Mouse (Mus musculus) layer of hippocampus, postnatal 14 days (tissue): ENCODE measurements around the gene Clasrp. TPM values are rescaled to one million over a fixed set of nuclear protein-coding genes. Genes with fewer than 3 reads are reported as not detected.

ENCODE experiments used
- DNase-seq, 2 experiments: peaks; one replicate each; pipeline ENCODE4 v3.0.0; 2021 to 2022; ENCODE audit warnings: low spot score in 2 of 2, mixed read lengths in 1 of 2
- total RNA-seq, 2 experiments: library from RNA; stranded (reverse); gene quantifications; 2 replicates each; pipeline ENCODE4 v1.2.3; 2021

The Clasrp gene
- total RNA-seq, 2 experiments from 2014 or later, result 85.8 to 95.0 TPM

DNA sequence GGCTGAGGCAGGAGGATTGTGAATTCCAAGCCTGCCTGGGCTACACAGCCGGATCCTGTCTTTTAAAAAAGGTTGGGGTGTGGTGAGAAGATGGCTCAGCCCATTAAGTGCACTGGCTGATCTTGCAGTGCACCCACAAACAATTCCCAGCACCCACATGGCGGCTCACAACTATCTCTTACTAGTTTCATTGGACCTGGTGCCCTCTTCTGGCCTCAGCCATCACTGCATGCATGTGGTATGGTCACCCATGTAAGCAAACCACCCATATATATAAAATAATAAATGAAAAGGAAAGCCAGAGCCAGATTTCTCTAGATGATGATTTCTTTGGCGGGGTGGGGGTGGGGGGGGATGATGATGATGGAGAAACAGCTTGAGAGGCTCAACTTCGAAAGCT lies 39.8 kb downstream of the Clasrp start:
- no peak for DNase-seq

DNA sequence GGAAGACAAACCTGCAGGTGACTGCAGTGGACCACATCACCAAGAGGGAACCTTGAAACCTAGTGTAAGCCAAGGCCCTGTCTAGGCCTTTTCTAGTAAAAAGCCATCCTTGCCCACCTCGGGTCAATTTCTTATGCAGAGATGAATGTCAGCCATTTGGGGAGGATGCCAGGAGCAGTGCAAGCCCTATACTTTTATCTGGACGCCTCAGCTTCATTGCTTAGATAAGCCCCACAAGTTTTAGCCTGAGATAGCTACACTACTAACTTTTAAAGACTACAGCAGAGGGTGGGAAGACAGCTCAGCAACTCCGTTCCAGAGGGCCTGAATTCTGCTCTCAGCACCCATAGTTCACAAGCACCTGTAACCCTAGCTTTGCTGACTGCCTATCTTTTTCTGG lies 40.4 kb downstream of the Clasrp start:
- DNase-seq, result no peak

DNA sequence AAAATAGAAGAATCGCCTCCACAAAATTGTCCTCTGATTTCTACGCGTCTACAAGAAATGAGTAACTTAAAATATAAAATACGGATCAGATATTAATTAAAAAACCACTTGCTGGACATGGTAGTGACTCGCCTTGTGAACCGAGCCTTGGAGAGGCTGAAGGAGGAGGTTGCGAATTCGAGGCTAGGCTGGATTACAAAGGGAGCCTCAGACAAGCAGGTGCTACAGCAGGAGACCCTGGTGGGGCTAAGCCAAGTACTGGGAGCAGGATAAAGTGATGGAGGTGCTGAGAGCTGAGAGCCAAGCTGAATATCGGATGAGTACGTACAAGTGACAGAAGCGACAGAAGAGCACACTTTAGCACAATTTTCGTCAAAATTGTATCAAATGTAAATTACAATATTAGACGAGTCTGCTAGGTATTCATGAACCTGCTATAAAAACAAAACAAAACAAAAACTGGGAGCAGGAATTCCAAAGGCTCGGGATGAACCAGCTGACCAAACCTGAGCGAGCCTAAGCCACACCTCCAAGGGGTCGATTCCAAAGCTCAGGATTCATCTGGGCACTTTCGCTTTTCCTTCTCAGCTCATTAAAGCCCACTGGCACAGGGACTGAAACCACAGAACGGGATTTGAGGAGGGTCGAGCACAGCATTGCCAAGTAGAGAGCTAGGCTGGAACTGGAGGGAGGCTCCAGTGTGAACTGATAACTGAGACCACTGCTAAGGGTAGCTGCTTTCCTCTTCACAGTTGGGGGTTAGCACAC lies 41.5 kb downstream of the Clasrp start, which contains the start of gene Ppp1r37:
Gene Ppp1r37, minus strand, starts transcription at position 434 of the 768 bp plus-strand sequence.
- peak in 1 of 2 experiments; percentile 38 for DNase-seq

DNA sequence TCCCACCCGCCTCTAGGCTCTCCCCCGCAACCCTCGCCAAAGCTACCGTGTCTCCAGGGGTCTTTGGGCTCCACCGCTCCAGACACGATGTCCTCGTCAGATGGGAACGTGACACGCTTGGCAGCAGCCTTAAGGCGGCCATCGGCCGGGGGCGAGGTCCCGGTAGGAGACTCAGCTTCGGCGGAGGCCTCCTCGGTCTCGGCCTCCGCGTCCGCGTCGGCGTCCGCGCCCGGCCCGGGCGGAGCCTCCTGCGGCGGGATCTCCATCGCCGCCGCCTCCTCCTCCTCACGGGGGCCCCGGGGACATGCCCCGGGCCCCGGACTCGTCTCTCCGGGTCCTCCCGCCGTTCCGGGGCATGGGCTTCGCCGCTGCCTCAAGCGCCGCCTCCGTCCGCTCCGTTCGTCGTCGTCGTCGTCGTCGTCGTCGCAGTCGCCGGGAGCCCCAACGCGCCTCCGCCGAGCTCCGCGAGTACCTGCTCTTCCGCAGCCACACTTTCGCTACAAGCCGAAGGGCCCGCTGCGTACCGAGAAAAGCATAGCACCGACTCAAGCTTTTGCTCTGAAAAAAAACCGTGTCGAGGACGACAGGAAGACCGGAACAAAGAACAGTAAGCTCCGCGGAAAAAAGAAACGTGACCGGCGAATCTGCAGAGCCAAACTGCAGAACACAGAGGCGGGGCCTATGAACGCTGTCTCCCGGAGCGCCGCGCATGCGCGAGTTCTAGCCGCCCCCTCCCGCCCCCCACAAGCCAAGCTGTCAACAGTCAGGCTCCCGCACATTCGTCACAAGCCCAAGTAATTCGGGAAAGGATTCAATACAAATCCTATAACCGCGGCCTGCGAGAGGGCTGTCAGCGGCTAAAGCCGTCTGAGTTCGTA lies 42.3 kb downstream of the Clasrp start:
- DNase-seq, result peak; percentile 91 to 94

DNA sequence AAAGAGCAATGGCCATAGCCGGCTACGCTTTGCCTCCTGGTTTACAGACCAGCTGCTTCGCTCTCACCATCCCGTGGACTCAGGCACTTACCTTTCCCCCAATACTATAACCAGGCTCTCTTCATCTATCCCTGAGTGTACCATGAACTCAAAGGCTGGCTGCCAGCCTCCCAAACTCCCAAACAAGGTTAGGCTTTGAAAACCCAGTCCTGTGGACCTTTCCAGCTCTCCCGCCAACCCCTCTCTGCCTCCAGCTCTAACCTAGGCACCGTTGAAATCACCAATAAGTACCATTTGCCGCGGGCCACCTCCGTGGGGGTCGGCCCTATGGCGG lies 42.9 kb downstream of the Clasrp start:
- no peak for DNase-seq

DNA sequence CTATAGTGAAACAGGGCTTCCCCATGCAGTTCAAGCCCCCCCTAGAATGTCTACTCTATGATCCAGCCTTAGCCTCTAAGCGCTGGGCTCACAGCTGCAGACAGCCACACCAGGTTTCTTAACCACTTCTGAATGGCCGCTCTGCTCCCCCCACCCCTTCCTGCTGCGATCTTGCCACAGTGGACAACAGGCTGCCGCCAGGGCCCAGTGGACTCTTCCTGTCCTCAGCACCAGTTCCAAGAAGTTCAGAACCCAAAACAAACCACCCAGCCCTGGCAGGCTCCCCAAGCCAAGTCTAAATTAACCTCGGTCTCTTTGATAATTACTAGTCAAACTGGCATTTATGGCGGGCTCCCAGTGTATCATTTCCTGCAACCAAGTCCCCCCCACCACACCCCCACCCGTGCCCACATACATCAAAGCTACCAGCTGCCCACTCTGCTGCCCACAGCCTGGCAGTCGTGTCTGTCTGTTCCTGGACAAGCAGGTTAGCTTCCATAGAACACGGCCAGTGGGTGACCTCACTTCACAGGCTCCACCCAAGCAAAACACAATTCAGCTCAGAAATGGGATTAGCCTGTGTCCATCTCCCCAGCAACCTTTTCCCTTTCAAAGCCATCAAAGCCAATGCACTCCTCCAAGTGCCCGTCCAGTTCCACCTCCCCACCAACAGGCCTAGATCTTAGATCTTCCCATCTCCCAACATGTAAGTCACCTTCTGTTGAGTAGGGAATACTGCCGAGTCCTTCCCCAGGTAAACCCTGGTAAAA lies 43.6 kb downstream of the Clasrp start:
- no peak for DNase-seq

DNA sequence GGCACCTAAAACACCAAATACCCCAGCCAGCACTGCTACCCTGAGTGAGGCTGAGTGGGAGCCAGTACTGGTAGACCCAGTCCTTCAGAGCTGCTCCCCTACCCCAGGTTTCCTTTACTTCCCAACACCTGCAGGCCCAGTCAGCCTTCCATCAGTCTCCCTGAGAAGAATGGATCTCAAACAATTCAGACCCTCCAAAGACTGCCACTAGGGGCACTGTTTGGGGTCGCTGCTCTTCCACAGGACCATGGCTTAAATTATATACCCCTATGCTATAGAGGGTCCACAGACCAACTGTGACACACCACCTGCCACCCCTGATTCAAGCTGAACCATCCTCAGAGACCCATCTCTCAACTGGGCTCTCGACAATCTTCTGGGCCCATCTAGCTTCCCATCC lies 45.3 kb downstream of the Clasrp start:
- no peak for DNase-seq

DNA sequence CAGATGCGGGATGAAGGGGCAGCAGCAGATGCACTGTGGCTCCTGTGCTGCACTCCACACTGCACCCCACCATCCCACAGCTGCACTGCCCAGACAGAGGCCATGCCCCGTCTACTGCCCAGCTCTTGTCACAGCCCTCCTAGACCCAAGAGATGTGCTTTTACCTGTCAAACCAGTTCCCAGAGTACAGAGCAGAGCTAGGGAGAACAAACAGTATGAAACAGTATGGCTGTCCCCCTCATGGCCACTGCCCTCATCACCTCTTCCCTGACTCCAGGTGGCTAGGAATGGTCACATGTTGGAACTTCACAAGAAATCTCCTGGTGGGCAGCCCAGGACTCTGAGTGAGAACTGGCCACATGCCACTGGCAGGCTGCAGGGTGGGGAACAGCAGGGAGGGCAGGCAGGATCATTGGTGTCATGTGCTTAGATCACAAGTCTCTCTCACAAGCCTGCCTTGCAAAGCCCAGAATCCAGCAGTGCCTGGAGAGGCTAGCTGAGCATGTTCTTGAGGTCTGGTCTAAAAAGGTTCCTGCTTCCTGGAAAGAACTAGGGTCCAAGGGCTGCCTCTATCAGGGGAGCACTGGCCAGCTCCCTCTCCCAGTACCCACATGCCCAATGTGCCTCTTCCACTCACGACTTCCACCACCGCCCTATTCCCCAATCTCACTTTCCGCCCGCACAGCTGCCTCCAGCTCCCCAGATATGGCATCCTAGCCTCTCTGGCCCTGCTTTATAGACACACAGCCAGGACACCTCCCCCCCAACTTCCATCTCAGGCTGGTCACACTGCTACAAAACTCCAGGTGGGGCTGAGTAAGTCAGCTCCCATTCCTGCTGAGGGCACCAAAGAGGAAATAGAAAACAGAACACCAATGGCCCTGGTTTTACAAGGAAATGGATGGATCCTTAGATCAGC lies 46.0 kb downstream of the Clasrp start:
- DNase-seq, result no peak

DNA sequence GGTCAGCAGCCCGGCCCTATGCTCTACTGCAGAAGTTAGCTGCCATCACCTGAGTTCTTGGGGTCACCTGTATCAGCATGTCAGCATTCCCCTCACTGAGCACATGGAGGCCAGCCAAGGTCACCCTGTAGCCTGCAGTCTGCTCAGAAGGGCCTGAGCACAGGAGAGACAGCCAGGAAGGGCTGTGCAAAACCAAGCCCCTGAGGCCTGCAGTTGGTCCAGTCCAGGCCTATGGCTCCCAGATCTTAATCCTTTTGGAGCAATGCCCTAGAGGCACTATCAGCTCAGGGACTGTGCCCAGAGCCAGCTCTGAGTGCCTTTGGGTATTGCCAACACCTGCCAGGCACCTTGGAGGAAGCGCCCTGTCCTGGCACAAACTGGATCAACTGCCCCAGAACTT lies 47.2 kb downstream of the Clasrp start:
- no peak for DNase-seq

DNA sequence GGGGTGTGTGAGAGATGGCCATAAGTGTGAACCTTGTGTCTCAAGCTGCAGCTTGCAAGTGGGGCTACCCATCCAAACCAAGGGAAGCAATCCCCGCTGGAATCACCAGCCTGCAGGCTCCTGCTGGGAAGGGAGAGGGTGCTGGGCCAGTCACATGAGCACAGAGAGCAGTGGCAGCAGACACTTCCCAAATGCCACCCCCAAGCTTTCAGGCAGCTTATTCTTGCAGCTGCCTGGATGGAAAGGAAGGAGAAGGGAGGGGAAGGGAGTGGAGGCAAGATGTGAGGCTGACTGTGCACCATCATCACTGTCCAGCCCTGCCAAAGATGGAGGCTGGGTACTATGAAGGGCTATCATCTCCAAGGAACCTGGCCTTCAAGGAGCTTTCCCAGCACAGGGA lies 50.1 kb downstream of the Clasrp start:
- DNase-seq, result peak; percentile 40 to 57

DNA sequence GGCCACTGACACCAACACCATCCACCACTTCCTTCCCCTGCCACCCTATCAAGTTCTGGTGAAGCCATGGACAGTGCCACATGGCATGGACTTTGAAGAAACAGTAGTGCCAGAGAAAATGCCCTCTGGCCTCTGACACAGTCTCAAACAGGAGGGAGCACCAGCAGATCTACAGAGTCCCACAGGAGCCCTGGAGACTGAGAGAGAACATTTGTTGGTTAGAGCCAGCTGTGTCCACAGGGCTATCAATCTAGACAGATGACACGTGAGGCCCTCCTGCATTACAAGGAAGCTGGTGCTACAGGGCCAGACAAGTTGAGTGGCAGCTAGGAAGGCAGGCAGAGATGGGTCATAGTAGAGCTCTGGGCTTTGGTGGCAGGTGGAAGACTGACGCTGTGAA lies 51.8 kb downstream of the Clasrp start:
- DNase-seq, result no peak

DNA sequence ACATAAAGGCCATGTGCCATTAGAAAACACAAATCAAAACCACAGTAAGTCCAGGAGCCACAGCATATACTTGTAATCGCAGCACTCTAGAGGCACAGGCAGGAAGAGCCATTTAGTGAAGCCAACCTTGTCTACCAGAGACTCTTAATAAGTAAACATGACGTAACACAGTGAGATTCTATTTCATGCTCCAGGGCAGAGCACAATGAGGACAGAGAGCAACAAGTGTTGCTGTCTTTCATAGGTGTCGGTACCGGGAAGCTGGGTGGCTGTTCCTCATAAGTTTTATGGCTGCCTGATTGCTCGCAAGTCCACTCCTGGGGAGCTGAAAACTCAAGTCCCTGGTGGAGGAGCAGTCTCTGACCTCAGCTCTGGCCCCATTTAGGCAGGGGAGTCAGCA lies 52.7 kb downstream of the Clasrp start:
- DNase-seq, result no peak

DNA sequence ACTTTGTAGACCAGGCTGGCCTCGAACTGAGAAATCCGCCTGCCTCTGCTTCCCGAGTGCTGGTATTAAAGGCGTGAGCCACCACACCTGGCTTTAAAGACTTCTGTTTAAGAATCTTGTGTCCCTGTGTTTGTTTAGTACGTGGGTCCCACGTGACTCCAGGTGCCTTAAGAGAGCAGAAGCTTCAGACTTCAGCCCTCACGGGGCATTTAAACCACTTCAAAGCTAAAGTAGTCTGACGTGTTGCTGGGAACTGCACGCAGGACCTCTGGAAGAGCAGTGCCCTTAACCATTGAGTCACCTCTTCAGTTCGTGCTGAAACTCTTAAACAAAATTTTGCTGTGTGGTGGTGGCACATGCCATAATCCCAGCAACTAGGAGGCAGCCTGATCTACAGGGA lies 54.9 kb downstream of the Clasrp start:
- no peak for DNase-seq

DNA sequence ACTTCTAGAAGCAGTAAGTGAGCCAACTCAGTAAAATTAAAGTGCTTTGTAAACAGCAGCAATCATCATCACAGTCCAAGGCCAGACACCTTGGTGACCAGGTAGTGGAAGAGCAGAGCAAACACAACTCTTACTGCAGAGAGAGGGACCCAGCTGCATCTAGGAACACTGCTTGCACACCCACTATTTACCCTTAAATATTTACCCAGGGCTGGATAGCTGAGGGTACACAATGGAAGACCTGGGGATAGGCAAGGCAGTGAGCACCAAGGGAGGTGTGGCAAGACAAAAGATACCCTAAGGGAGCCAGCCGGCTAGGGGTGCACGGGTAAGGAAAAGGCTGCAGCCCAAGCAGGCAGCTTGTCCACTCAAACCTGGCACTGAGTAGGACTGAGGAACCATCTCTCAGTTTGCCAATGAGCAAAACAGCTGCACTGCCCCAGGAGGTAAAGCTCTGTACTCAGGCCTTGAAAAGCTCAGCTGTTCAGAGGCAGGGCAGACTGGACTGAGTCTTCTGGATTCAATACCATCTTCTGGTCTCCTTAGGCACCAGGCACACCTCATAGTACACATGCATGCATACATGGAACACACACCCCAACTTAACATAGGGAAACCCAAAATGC lies 56.8 kb downstream of the Clasrp start:
- DNase-seq, result no peak

DNA sequence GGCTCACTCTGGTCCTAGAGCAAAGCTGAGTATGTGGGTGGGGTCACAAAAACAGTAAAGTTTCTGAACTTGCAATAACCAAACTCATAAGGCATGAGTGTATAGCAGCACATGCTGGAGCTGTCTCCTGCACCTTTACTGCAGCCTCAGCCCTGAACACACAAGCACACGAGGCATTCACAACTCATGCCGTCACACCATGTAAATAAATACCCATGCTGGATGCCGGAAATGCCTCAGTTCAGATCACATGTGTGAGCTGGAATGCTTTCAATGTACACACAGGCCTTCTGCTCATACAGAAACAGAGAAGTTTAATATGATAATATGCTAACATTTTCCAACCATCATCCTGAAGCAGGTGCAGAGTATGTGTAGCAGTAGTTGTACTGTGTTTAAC lies 58.3 kb downstream of the Clasrp start:
- no peak for DNase-seq

DNA sequence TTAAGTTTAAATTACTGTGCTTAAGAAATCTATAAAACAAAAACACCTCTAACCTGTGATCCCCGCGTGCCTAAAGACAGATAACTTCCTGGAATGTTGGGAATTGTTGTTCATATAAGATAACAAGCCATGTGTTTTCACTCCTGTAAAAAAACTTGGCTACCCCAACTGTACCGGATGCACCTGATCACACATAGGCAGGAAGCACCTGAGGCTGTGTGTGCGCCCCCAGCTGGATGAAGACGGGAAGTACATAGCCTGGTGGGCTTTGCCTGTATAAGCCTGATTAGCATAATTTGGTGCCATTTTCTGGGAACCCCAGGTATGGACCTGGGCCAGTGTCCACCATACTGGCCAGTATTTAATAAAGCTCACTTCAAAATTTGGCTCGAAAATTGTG lies 60.7 kb downstream of the Clasrp start:
- no peak for DNase-seq

DNA sequence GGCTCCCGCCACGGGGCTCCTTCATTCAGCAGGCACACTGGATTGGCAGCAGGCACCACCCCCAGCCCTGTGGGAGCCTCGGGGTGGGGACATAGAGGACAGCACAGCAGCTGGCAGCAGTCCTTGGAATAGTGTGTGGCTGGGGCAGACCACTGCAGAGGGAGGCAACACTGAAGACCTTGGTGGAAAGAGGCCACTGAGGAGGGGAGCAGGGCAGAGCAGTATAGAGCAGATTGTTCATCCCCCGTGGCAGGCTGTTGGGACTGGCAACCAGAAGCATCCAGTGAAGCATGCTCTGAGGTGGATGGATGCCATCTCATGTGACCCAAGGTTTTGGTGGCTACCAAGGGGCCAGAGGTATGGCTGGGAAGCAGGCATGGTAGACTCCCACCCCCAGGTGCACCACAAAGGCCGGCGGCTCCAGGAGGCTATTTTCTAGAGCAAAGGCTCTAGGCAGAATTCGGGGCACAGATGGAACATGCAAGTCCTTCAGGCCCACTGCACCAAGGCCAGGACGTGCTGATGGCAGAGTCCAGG lies 62.1 kb downstream of the Clasrp start:
- DNase-seq, result peak in 1 of 2 experiments; percentile 44

DNA sequence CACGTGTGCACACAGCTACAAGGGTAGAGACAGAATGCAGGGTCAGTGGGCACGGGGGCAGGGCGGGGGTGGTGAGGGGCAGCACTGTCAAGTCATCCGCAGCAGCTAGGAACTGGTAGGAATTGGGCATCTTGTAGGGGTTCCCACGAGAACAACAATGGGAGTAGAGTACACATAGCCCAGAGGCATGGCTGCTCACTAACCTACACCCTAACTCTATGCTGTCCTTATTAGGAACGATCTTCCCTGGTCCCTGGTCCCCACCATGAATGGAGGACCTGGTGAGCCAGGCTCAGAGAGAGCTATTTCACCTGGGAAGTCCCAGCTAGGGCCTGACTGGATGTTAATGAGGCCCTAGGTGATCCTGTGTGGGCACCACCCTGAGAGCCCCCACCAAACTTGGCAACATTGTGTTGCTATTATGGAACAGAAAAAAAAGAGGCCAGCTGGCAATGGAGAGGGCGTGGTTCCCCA lies 62.6 kb downstream of the Clasrp start:
- no peak for DNase-seq

DNA sequence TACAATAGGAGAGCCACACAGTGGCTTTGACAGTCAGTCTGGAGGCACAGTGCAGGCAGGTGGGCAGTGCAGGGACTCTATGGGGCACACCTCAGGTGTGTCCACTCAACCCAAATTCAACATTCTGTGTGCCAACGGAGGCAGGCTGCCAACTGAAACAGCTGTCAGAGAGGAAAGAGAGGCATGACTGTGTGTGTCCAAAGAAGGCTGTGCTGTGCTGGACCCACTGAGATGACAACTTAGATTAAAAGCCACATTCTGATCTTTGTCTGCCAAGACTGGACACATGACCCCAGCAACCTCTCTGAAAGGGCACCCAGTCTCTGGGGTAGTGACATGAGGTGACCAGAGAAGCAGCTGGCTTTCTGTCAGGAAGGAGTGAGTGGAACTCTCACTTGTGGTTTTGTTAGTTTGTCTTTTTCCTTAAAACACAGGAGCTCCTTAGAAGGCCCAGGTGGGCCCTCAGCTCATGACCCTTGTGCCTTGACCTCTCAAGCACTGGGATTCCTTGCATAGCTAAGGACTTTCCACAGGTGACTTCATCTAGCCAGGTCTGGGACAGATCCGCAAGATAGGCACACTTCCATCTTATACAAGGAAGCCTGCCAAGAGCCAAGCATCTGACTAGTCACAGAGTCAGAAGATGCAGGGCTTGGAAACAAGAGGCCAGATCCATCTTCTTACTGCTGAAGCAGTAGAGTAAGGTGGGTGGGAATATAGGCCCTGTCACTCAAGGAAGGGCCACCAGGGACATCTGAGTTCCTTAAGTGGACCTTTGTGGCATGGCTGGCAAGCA lies 63.3 kb downstream of the Clasrp start:
- DNase-seq, result no peak
